27 mouse cellular contexts compared by ENCODE assay signal in the genomic region with DNA sequence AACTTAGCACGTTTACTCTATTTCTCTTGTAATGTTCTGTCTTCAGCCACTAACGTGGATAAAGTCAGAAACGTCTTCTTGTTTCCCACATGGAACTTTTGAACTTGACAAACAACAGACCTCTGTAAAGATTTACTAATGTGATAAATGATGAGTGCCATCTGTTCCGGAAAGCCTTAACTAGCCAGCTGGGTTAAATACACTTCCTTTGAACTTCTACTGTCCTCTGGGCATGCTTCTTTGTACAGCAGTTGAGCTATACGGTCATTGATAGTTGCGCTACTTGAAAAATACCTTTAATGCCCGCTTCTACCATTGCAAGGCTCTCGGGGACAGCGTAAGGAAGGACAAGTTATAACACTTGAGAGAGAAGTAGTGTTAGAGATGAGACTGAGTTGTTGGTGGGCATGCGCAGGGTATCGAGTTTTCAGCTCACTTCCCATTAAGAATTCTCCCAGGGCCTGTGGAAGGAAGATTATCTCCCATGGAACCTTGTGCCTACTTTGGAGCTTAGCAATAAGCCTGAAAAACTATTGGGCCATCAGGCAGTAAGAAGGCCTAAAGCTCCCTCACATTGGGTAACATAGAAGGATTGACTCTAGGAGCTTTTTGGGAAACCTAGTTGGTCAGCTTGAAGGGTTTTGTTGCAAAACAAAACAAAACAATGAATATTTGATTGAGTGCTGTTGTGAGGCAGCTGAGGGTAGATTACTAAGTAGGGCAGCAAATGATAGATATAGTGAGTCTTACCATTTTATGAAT. TPM values are rescaled to one million over a fixed set of nuclear protein-coding genes. Genes with fewer than 3 reads are reported as not detected.
DNase-seq lines count a peak whose midpoint lies in the region; ATAC-seq lines count a peak whose summit lies in the region.
"Had no signal": no experiment of that assay in that cellular context is flagged by ENCODE, and none has a peak within 500 bp of the region (broad histone marks: within the 10 kb centered on the region; RNA-seq: fewer than 3 reads in every experiment).

No protein-coding gene starts in this region.

- no peak overlapping the region for H3K27ac ChIP-seq in embryonic facial prominence, embryonic 11.5 days (replicated peaks; ENCODE audit: low read depth, low read length)
- H3K27ac ChIP-seq in embryonic facial prominence, embryonic 10.5 days (replicated peaks): no peak overlapping the region
- H3K27ac ChIP-seq in lung, embryonic 16.5 days (ENCODE audit: low read length): peak overlapping the region; percentile 51
- H3K27ac ChIP-seq: embryonic facial prominence, embryonic 13.5 days; heart, embryonic 10.5 days; hindbrain, embryonic 13.5 days; layer of hippocampus, adult 2 months; left cerebral cortex, adult 2 months; limb, embryonic 12.5 days; liver, embryonic 15.5 days; midbrain, embryonic 13.5 days; neural tube, embryonic 13.5 days had no signal

- no peaks in the 10 kb centered on the region for H3K9me3 ChIP-seq in embryonic facial prominence, embryonic 11.5 days (replicated peaks; ENCODE audit: control insufficient read depth, low read length)
- no peaks in the 10 kb centered on the region for H3K9me3 ChIP-seq in embryonic facial prominence, embryonic 10.5 days
- H3K9me3 ChIP-seq in lung, embryonic 16.5 days (ENCODE audit: control insufficient read depth, low read length): no peaks in the 10 kb centered on the region
- H3K9me3 ChIP-seq: embryonic facial prominence, embryonic 13.5 days; heart, embryonic 10.5 days; hindbrain, embryonic 13.5 days; limb, embryonic 12.5 days; liver, embryonic 15.5 days; midbrain, embryonic 13.5 days; neural tube, embryonic 13.5 days had no signal

- no peaks in the 10 kb centered on the region for H3K27me3 ChIP-seq in embryonic facial prominence, embryonic 11.5 days (ENCODE audit: control insufficient read depth, insufficient read depth, low read length)
- no peaks in the 10 kb centered on the region for H3K27me3 ChIP-seq in embryonic facial prominence, embryonic 10.5 days (replicated peaks; ENCODE audit: low read depth, poor library complexity, severe bottlenecking)
- H3K27me3 ChIP-seq in lung, embryonic 16.5 days (ENCODE audit: control insufficient read depth, insufficient read depth, low read depth, low read length): no peaks in the 10 kb centered on the region
- H3K27me3 ChIP-seq: embryonic facial prominence, embryonic 13.5 days; hindbrain, embryonic 13.5 days; limb, embryonic 12.5 days; liver, embryonic 15.5 days; midbrain, embryonic 13.5 days; neural tube, embryonic 13.5 days had no signal

- no peaks in the 10 kb centered on the region for H3K4me1 ChIP-seq in embryonic facial prominence, embryonic 11.5 days (ENCODE audit: control insufficient read depth, insufficient read depth, low read length)
- H3K4me1 ChIP-seq in embryonic facial prominence, embryonic 10.5 days: peaks cover 16% of the 10 kb centered on the region
- peaks cover 4% of the 10 kb centered on the region; the same call in 1 of the 2 replicates for H3K4me1 ChIP-seq in lung, embryonic 16.5 days (replicated peaks; ENCODE audit: control insufficient read depth, insufficient read depth, low read length)
- H3K4me1 ChIP-seq: heart, embryonic 10.5 days; liver, embryonic 15.5 days had no signal

- no peak for ATAC-seq in embryonic facial prominence, embryonic 11.5 days (replicated peaks; ENCODE audit: insufficient number of reproducible peaks, low FRiP score, low TSS enrichment, low read depth)
- peak; percentile 82 for ATAC-seq in lung, embryonic 16.5 days (ENCODE audit: low read depth)
- ATAC-seq: forebrain, embryonic 16.5 days; midbrain, embryonic 13.5 days had no signal

- peak; percentile 53 for DNase-seq in embryonic facial prominence, embryonic 11.5 days (ENCODE audit: low spot score)
- DNase-seq in embryonic facial prominence, embryonic 10.5 days (ENCODE audit: low spot score): no peak
- no peak for DNase-seq in lung, postnatal 4 days
- peak; percentile 77 for DNase-seq in fat pad, adult 2 months (ENCODE audit: extremely low read depth, low read depth, low spot score)
- peak; percentile 34 for DNase-seq in lung, postnatal 36 days
- DNase-seq in gastrocnemius, adult 18-20 months (ENCODE audit: low spot score): no peak
- DNase-seq: adrenal gland, postnatal 25 days; cerebellum, adult 11-12 months; cerebellum, adult 9-11 months; gastrocnemius, postnatal 14 days; heart, adult 11 months; heart, postnatal 36 days; kidney, adult 18-20 months; kidney, postnatal 36 days; thymus, adult 2 months; thymus, postnatal 4 days had no signal

- 71% methylated on average over 11 of the region's 11 CpGs for WGBS in embryonic facial prominence, embryonic 11.5 days
- 79% methylated on average over 11 of the region's 11 CpGs for WGBS in embryonic facial prominence, embryonic 10.5 days
- WGBS in lung, embryonic 16.5 days: 54% methylated on average over 11 of the region's 11 CpGs

- H3K4me3 ChIP-seq in embryonic facial prominence, embryonic 11.5 days (ENCODE audit: low read depth, low read length): no peak overlapping the region
- H3K4me3 ChIP-seq in embryonic facial prominence, embryonic 10.5 days: no peak overlapping the region
- no peak overlapping the region for H3K4me3 ChIP-seq in lung, embryonic 16.5 days (ENCODE audit: low read length)
- H3K4me3 ChIP-seq: embryonic facial prominence, embryonic 13.5 days; heart, embryonic 10.5 days; hindbrain, embryonic 13.5 days; layer of hippocampus, adult 2 months; left cerebral cortex, adult 2 months; limb, embryonic 12.5 days; liver, embryonic 15.5 days; midbrain, embryonic 13.5 days; neural tube, embryonic 13.5 days had no signal

- no peak overlapping the region for H3K4me2 ChIP-seq in embryonic facial prominence, embryonic 11.5 days (ENCODE audit: low read depth, low read length)
- no peak overlapping the region for H3K4me2 ChIP-seq in lung, embryonic 16.5 days (ENCODE audit: low read depth, low read length)
- H3K4me2 ChIP-seq: embryonic facial prominence, embryonic 13.5 days; hindbrain, embryonic 13.5 days; limb, embryonic 12.5 days; liver, embryonic 15.5 days; midbrain, embryonic 13.5 days; neural tube, embryonic 13.5 days had no signal

- no peaks in the 10 kb centered on the region for H3K36me3 ChIP-seq in embryonic facial prominence, embryonic 11.5 days (replicated peaks; ENCODE audit: control insufficient read depth, insufficient read depth, low read depth, low read length)
- no peaks in the 10 kb centered on the region for H3K36me3 ChIP-seq in embryonic facial prominence, embryonic 10.5 days (replicated peaks)
- no peaks in the 10 kb centered on the region for H3K36me3 ChIP-seq in lung, embryonic 16.5 days (ENCODE audit: control insufficient read depth, insufficient read depth, low read length)
- H3K36me3 ChIP-seq: embryonic facial prominence, embryonic 13.5 days; heart, embryonic 10.5 days; hindbrain, embryonic 13.5 days; limb, embryonic 12.5 days; liver, embryonic 15.5 days; midbrain, embryonic 13.5 days; neural tube, embryonic 13.5 days had no signal

- H3K9ac ChIP-seq in embryonic facial prominence, embryonic 11.5 days (replicated peaks; ENCODE audit: low read length): no peak overlapping the region
- no peak overlapping the region for H3K9ac ChIP-seq in lung, embryonic 16.5 days (ENCODE audit: low read length)
- H3K9ac ChIP-seq: embryonic facial prominence, embryonic 13.5 days; hindbrain, embryonic 13.5 days; limb, embryonic 12.5 days; liver, embryonic 15.5 days; midbrain, embryonic 13.5 days; neural tube, embryonic 13.5 days had no signal

RNA-seq across cellular contexts. Expression of a gene that starts 5.6 kb away (rescaled TPM):
- 274 and 293 TPM in 2 replicates for polyA plus RNA-seq in embryonic facial prominence, embryonic 11.5 days (2014; fragmentation: Nextera tagmentation; extraction: Ambion mirVana)
- polyA plus RNA-seq in embryonic facial prominence, embryonic 10.5 days (2016; fragmentation: Nextera tagmentation; extraction: Ambion mirVana): 245 and 273 TPM in 2 replicates
- 89.4 and 99.0 TPM in 2 replicates for polyA plus RNA-seq in lung, embryonic 16.5 days (2015; fragmentation: Nextera tagmentation; extraction: Ambion mirVana)
- total RNA-seq in gastrocnemius, adult 18-20 months (2021): 10 to 100 TPM; 23.7 to 26.7 TPM

Comparison
In these comparisons a context has a peak if more than half of its experiments do, and no peak if none do; other contexts are left out.
1. DNase-seq: peak in embryonic facial prominence, embryonic 11.5 days (single experiment), fat pad, adult 2 months (single experiment) and lung, postnatal 36 days (single experiment); none in embryonic facial prominence, embryonic 10.5 days (single experiment), lung, postnatal 4 days (0 of 2) and gastrocnemius, adult 18-20 months (single experiment).